Mouse (Mus musculus) intestine, embryonic 14.5 days (tissue): Measurements from ENCODE around the gene Degs1. TPM values are rescaled to one million over a fixed set of nuclear protein-coding genes. Genes with fewer than 3 reads are reported as not detected.

ENCODE experiments used
- ATAC-seq: fragments of 200-750 bp; cut with Nextera tagmentation; replicated peaks from 2 replicates; pipeline ENCODE4 v1.8.0; 2017; ENCODE audit warnings: low read depth, moderate number of reproducible peaks, moderate TSS enrichment, moderate library complexity; ENCODE audit not compliant: low FRiP score, low TSS enrichment
- DNase-seq: peaks from one replicate; pipeline ENCODE4 v3.0.0-alpha.2; 2018; ENCODE audit warnings: low spot score
- H3K27ac ChIP-seq: fragments of 300-500 bp; sonication (generic); 2 replicates; pipeline ENCODE4 v1.5.1; 2014; ENCODE audit warnings: low read depth, mild to moderate bottlenecking, control low read depth
- H3K27me3 ChIP-seq: fragments of 300-500 bp; sonication (generic); replicated peaks from 2 replicates; pipeline ENCODE4 v1.6.1; 2014; ENCODE audit warnings: low read length, control low read depth; ENCODE audit not compliant: control insufficient read depth, insufficient read depth
- H3K36me3 ChIP-seq: fragments of 300-500 bp; sonication (generic); 2 replicates; pipeline ENCODE4 v1.6.1; 2014; ENCODE audit warnings: low read length, control low read depth; ENCODE audit not compliant: control insufficient read depth, insufficient read depth
- H3K4me1 ChIP-seq: fragments of 300-500 bp; sonication (generic); replicated peaks from 2 replicates; pipeline ENCODE4 v1.6.1; 2014; ENCODE audit warnings: low read length, control low read depth, mixed read lengths; ENCODE audit not compliant: control insufficient read depth, insufficient read depth
- H3K4me2 ChIP-seq: fragments of 300-500 bp; sonication (generic); 2 replicates; pipeline ENCODE4 v1.6.1; 2014; ENCODE audit warnings: low read length
- H3K4me3 ChIP-seq: fragments of 300-500 bp; sonication (generic); 2 replicates; pipeline ENCODE4 v1.5.1; 2014; ENCODE audit warnings: low read depth, low read length, control low read depth, mixed read lengths
- H3K9ac ChIP-seq: fragments of 300-500 bp; sonication (generic); 2 replicates; pipeline ENCODE4 v1.6.1; 2014; ENCODE audit warnings: mild to moderate bottlenecking, low read length
- H3K9me3 ChIP-seq: fragments of 300-500 bp; sonication (generic); 2 replicates; pipeline ENCODE4 v1.6.1; 2016; ENCODE audit warnings: low read length, control low read depth; ENCODE audit not compliant: control insufficient read depth
- WGBS: fragments of 180-500 bp; shearing (Covaris S2); extraction: QIAGEN DNeasy Blood & Tissue Kit; methylation state at CpG from one replicate; pipeline ENCODE4 v1.1.7; 2014; 5-methylcytosine and 5-hydroxymethylcytosine counted together
- polyA plus RNA-seq: library from polyadenylated mRNA; unstranded; fragments of >200 nt; fragmentation: Nextera tagmentation; extraction: Ambion mirVana; gene quantifications from 2 replicates; pipeline ENCODE4 v1.2.1, GENCODE M21; 2014

Degs1 gene
- polyA plus RNA-seq, 1 experiment from 2014 or later: 119 TPM

GRCm38 (mm10) chr1:182229381-182229780 lies 53.2 kb downstream of the Degs1 start:
- no peaks in the 10 kb centered on the region for H3K36me3 ChIP-seq
- ATAC-seq (no peak), DNase-seq (no peak)
- H3K9me3 ChIP-seq: 0 out of 2 replicates have a peak, but pooled peaks cover 3% of the 10 kb centered on the region
- H3K4me2 ChIP-seq: no peak overlapping the region
- no peak overlapping the region for H3K4me3 ChIP-seq
- H3K27ac ChIP-seq: no peak overlapping the region
- 0 out of 2 replicates have a peak, but pooled peaks cover 6% of the 10 kb centered on the region for H3K4me1 ChIP-seq
- 50% methylated on average over 4 of the region's 4 CpGs for WGBS
- no peaks in the 10 kb centered on the region for H3K27me3 ChIP-seq
- no peak overlapping the region for H3K9ac ChIP-seq

DNA sequence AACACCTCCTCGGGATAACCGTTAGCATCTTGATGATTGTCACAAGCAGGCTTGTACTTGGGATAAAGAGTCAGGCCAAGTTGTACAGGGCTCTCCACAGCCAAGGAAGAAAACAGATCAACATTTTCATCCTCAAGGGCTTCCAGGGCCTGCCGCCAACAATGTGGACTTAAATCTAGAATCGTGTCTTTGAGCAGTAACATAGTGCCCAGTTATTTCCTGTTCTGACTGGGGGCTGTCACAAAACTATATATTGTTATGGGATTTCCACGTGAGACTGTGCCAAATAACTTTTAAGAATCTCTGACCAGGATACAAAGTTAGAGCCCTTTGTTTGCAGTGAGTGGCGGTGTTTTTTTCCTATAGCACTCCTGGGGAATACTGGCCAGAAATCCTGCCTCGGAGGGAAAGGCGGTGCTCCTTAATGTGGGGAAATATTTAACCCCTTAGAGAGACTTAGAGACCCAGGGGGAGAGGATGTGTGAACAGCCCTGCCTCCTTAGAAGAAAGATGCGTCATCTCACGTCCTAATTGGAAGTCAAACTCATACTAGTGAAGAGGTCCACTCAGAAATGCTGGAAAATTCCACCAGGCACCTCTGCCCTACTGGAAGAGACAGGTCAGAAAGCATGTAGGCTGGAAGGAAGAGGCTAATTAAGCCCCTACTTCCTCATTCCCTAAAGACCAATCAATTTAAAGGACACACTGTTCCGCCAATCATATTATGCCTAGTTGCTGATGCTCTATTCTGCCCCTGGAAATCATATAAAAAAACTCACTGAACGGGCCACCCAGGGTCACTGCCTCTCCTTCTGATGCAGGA lies 55.3 kb downstream of the Degs1 start:
- peak overlapping the region; percentile 41 for H3K27ac ChIP-seq
- 53% methylated on average over 12 of the region's 12 CpGs for WGBS
- ATAC-seq (no peak), DNase-seq (no peak)
- 0 out of 2 replicates have a peak, but pooled peaks cover 3% of the 10 kb centered on the region for H3K9me3 ChIP-seq
- no peak overlapping the region for H3K9ac ChIP-seq
- no peaks in the 10 kb centered on the region for H3K36me3 ChIP-seq
- H3K4me3 ChIP-seq: no peak overlapping the region
- H3K27me3 ChIP-seq: no peaks in the 10 kb centered on the region
- 0 out of 2 replicates have a peak, but pooled peaks cover 6% of the 10 kb centered on the region for H3K4me1 ChIP-seq
- no peak overlapping the region for H3K4me2 ChIP-seq

GRCm38 (mm10) chr1:182226261-182226660 lies 56.3 kb downstream of the Degs1 start:
- H3K4me2 ChIP-seq: no peak overlapping the region
- DNase-seq (no peak), ATAC-seq (no peak)
- H3K4me3 ChIP-seq: no peak overlapping the region
- H3K4me1 ChIP-seq: 0 out of 2 replicates have a peak, but pooled peaks cover 6% of the 10 kb centered on the region
- no peak overlapping the region for H3K9ac ChIP-seq
- H3K9me3 ChIP-seq: 0 out of 2 replicates have a peak, but pooled peaks cover 3% of the 10 kb centered on the region
- no peaks in the 10 kb centered on the region for H3K27me3 ChIP-seq
- no peaks in the 10 kb centered on the region for H3K36me3 ChIP-seq
- 89% methylated on average over 9 of the region's 9 CpGs for WGBS
- H3K27ac ChIP-seq: no peak overlapping the region

Other genes starting within 250 kb of the Degs1 start
- gene Srp9, start 158.1 kb downstream of the Degs1 start, polyA plus RNA-seq: 134 and 142 TPM in 2 replicates
- not detected in 2 replicates for gene Vmn1r1, start 118.3 kb downstream of the Degs1 start, polyA plus RNA-seq
- gene Fbxo28, start 58.8 kb upstream of the Degs1 start, polyA plus RNA-seq: 20.9 and 22.6 TPM in 2 replicates
- 26.9 and 27.5 TPM in 2 replicates for gene Trp53bp2, start 126.4 kb upstream of the Degs1 start, polyA plus RNA-seq
- gene Capn2, start 234.8 kb upstream of the Degs1 start, polyA plus RNA-seq: 89.9 and 94.5 TPM in 2 replicates